Mouse (Mus musculus): ENCODE measurements around the gene Ncbp2. TPM values are rescaled to one million over a fixed set of nuclear protein-coding genes. Genes with fewer than 3 reads are reported as not detected.
A peak's percentile ranks its signal among the peaks of the same experiment; 100 is the strongest.

Gene Ncbp2
- polyA plus RNA-seq (2015; fragmentation: Nextera tagmentation; extraction: Ambion mirVana) = 80.6 and 93.3 TPM in 2 replicates

GRCm38 (mm10) chr16:31948345-31948774 lies at the start of gene Ncbp2, which contains the start of gene 0610012G03Rik:
Gene Ncbp2 (plus strand): TSS chr16:31948513.
Gene 0610012G03Rik (minus strand): TSS chr16:31948494.
- peak; percentile 95 for DNase-seq (ENCODE audit: low spot score)

DNA sequence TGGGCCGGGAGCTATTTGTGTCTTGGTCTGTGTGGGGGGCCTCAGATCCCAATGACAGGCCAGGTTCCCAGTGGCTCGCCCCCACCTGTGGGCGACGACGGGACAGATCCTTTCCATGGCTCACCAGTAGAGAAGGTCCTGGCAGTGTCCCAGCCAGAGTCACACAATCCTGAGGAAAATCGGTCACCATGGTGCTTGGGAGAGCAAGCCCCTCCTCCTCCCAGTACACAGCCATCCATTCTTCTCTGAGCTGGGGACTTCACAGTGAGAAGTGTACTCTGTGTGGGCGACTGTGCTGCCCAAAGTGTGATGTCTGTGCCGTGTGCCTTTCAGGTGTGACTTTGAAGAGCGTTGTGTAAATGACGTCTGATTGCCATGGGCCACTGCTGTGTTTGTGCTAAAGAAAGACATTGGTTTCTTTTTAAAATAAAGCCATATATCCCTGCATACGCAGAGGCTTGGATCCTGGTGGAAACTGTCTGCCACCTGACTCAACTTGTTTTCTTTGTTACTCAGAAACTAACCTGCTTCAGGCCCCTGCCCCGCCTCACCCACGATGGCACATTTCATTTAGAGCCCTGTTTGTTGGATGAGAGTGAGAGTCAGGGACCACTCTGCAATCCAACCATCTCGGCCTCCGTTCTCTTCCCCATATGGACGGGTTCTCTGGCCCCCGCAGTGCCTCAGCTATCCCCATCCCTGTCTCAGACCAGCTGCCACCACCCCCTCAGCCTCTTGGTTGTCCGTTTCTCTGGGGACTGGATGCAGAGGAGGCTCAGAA lies 49.6 kb upstream of the Ncbp2 start:
- DNase-seq (ENCODE audit: low spot score) = no peak

DNA sequence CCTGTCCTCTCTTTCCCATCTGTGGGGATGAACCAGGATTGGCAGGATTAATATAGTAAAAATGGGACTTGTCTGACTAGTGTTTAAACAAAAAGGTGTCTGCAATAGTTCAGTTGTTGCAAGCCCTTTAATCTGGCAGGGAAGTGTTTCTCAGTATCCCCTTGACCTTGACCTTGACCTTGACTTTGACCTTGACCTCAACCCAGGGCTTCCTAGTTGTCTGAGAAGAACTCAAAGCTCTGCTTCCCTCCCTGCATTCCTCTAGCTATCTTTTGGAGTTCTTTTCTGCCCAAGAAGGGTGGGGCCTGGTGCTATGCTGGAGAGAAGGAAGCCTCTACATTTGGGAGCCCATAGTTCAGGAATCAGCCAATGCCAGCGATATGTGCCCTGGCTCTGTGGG lies 46.4 kb upstream of the Ncbp2 start:
- no peak for DNase-seq (ENCODE audit: low spot score)

GRCm38 (mm10) chr16:31903239-31903638 lies 45.1 kb upstream of the Ncbp2 start:
- no peak for DNase-seq (ENCODE audit: low spot score)

GRCm38 (mm10) chr16:31905331-31905730 lies 43.0 kb upstream of the Ncbp2 start:
- DNase-seq (ENCODE audit: low spot score) = peak; percentile 18

GRCm38 (mm10) chr16:31905891-31906825 lies 42.2 kb upstream of the Ncbp2 start:
- no peak for DNase-seq (ENCODE audit: low spot score)

- DNase-seq (ENCODE audit: low spot score) = no peak
Observed at GRCm38 (mm10) chr16:31906896-31907295, 41.4 kb upstream of the Ncbp2 start.

GRCm38 (mm10) chr16:31908959-31909358 lies 39.4 kb upstream of the Ncbp2 start:
- DNase-seq (ENCODE audit: low spot score) = no peak

- no peak for DNase-seq (ENCODE audit: low spot score)
Observed at GRCm38 (mm10) chr16:31910281-31910847, 37.9 kb upstream of the Ncbp2 start.

- DNase-seq (ENCODE audit: low spot score) = no peak
Observed at GRCm38 (mm10) chr16:31917776-31918175, 30.5 kb upstream of the Ncbp2 start.

DNA sequence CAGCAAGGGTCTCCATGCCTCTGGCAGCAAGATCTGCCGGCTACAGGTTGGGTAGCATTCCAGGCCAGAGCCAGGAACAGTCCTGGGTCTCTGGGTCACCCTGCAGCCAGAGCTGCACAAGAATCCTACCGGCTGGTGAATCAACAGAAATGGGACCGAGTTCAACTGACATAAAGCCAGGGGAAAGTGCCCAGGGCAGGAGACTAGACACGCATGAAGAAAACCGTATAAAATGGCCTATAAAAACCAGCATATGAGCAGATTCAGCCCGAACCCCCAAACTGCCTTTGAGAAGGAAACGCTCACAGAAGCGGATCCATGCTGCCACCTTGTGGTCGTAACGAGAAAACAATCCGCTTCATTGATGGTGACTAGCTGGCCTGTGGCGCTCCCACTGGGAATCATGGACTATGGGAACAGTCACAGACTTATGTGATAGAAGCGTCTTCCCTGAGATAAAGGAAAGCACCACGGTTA lies 30.0 kb upstream of the Ncbp2 start:
- peak; percentile 73 for DNase-seq (ENCODE audit: low spot score)

GRCm38 (mm10) chr16:31924368-31924767 lies 23.9 kb upstream of the Ncbp2 start:
- no peak for DNase-seq (ENCODE audit: low spot score)

DNA sequence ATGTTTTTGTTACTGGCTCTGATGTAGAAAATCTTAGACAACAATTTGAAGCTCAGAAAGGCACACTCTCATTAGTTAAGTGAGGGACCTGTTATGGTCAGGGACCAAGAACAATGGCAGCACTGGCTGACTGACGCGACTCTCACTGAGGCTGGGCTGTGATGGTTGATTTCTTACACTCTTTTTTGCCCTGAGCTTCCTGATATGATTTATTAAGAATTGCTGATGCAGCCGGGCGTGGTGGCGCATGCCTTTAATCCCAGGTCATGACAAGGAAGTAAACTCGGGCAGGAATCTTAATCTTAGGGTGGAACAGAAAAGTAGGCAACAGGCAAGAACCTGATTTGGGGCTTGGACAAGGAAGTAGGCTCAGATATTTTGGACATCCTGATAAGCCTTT lies 22.2 kb upstream of the Ncbp2 start:
- no peak for DNase-seq (ENCODE audit: low spot score)

- no peak for DNase-seq (ENCODE audit: low spot score)
Observed at GRCm38 (mm10) chr16:31926547-31927182, 21.6 kb upstream of the Ncbp2 start.

- DNase-seq (ENCODE audit: low spot score) = no peak
Observed at GRCm38 (mm10) chr16:31927412-31927811, 20.9 kb upstream of the Ncbp2 start.

DNA sequence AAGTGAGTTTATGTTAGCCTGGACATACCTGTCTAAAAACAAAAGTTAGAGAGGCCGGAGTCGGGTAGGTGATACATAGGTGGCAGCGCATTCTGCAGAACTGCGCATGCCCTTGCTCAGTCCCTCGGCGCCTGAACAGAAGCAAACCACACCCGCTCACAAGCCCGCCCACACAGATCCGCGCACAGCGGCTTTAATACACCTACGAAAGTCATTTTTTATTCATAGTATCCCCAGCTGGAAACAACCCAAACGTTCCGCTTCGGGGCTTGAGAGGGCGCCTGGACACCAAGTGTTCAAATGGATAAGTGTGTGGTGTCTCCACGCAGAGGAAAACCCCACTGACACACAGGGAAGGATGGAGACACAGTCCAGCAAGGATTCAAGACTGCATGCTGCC lies 17.0 kb upstream of the Ncbp2 start:
- no peak for DNase-seq (ENCODE audit: low spot score)

- DNase-seq (ENCODE audit: low spot score) = no peak
Observed at GRCm38 (mm10) chr16:31932255-31932654, 16.1 kb upstream of the Ncbp2 start.

- DNase-seq (ENCODE audit: low spot score) = peak; percentile 94
Observed at GRCm38 (mm10) chr16:31932840-31933697, 15.2 kb upstream of the Ncbp2 start.

DNA sequence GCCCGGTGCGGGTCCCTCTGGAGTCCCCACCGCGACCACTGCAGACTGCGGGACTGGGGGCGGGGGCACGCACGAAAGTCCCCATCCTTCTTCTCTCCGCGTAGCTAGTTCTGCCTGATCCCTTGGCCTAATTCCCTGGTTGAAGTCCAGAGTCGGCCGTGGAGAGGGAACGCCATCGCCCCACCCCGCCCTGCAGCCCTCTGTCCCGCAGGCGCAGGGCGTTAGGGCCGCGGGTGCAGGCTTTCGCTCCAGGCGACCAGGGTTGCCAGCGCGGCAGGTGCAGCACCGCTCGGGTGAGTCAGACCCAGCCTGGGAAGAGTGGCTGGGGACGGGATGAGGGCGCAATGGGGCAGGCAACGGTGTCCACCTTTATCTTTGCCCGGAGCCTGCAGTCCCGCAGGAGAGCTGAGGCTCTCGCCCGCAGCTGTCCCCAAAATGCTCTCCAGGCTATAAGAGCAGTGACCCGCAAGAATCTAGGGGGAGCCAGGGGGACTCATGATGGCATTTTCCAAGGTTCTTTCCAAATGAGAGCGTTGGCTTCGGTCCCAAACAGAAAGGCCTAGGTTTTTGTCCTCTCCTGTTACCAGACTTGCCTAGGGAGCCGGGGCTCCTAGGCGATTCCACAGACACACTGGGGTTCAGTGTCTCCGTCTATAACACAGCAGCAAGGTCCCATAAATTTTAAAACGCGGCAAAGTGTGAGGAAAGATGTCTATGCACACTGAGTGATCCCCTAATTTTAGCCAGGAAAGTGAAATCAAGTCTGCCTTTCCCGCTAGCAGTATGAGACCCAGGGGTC lies 14.4 kb upstream of the Ncbp2 start, which contains the start of gene Pigz:
Gene Pigz (plus strand): TSS at position 101 of the 799 bp plus-strand sequence.
- no peak for DNase-seq (ENCODE audit: low spot score)
